Mouse (Mus musculus): ENCODE data around the gene Srsf9.
"Not testable (repeated sequence)": the region's sequence is repeated elsewhere in the genome, so short reads cannot be mapped to it uniquely, and the experiment has no call there.

The Srsf9 gene

GRCm38 (mm10) chr5:115374204-115374820 is 47.3 kb downstream of the Srsf9 start:
- no peak for DNase-seq

GRCm38 (mm10) chr5:115375436-115375835 is 48.5 kb downstream of the Srsf9 start:
- peak; percentile 8 for DNase-seq

- not testable (repeated sequence) for DNase-seq
These were observed 51.9 kb downstream of the Srsf9 start for GRCm38 (mm10) chr5:115378882-115379281.
